Mouse (Mus musculus) myocyte (in vitro differentiated cells): ENCODE results near the gene Sipa1l2. TPM values are rescaled to one million over a fixed set of nuclear protein-coding genes. Genes with fewer than 3 reads are reported as not detected.
A peak's percentile ranks its signal among the peaks of the same experiment; 100 is the strongest.

Experiments used
- H3K27me3 ChIP-seq: one replicate; pipeline ENCODE4 v1.6.1; 2011; ENCODE audit not compliant: control insufficient read depth, insufficient read depth, insufficient read length
- H3K36me3 ChIP-seq: one replicate; pipeline ENCODE4 v1.6.1; 2011; ENCODE audit not compliant: control insufficient read depth, insufficient read depth
- H3K4me2 ChIP-seq: one replicate; pipeline ENCODE4 v1.6.1; 2011; ENCODE audit warnings: low read depth, control low read depth
- H3K4me3 ChIP-seq: one replicate; pipeline ENCODE4 v1.5.1; 2011; ENCODE audit warnings: mild to moderate bottlenecking, control low read depth, moderate library complexity
- H3K79me2 ChIP-seq: one replicate; pipeline ENCODE4 v1.6.1; 2011; ENCODE audit not compliant: control insufficient read depth, insufficient read depth
- H3ac ChIP-seq: one replicate; pipeline ENCODE4 v1.6.1; 2011; ENCODE audit not compliant: control insufficient read depth, insufficient read length
- CEBPB ChIP-seq: IDR thresholded peaks from 2 replicates; pipeline ENCODE4 v1.6.1; 2011; ENCODE audit warnings: mild to moderate bottlenecking, moderate library complexity; ENCODE audit not compliant: poor library complexity, insufficient read depth, severe bottlenecking
- E2F4 ChIP-seq: IDR thresholded peaks from one replicate; pipeline ENCODE4 v1.6.1; 2011; ENCODE audit warnings: mild to moderate bottlenecking, control low read depth, moderate library complexity; ENCODE audit not compliant: insufficient read depth
- MAX ChIP-seq: IDR thresholded peaks from one replicate; pipeline ENCODE4 v1.6.1; 2011; ENCODE audit warnings: low read depth, mild to moderate bottlenecking, control low read depth
- MYOD1 ChIP-seq, 3 experiments: IDR thresholded peaks; one replicate each; pipeline ENCODE4 v1.6.1; 2011; ENCODE audit warnings: control low read depth in 2 of 3, low read depth in 2 of 3, mild to moderate bottlenecking in 2 of 3, moderate library complexity in 1 of 3; ENCODE audit not compliant: insufficient read length in 2 of 3, control insufficient read depth in 1 of 3
- MYOG ChIP-seq, 3 experiments: IDR thresholded peaks; one replicate each; pipeline ENCODE4 v1.6.1; 2011; ENCODE audit warnings: control low read depth in 2 of 3, low read depth in 2 of 3, mild to moderate bottlenecking in 2 of 3; ENCODE audit not compliant: insufficient read length in 2 of 3, control insufficient read depth in 1 of 3, insufficient read depth in 1 of 3
- POLR2A ChIP-seq: IDR thresholded peaks from one replicate; pipeline ENCODE4 v1.6.1; 2011; ENCODE audit warnings: low read depth, mild to moderate bottlenecking, control low read depth, moderate library complexity; ENCODE audit not compliant: insufficient read length
- POLR2AphosphoS2 ChIP-seq: IDR thresholded peaks from one replicate; pipeline ENCODE4 v1.6.1; 2011; ENCODE audit warnings: low read depth, control low read depth; ENCODE audit not compliant: insufficient read length
- REST ChIP-seq: IDR thresholded peaks from one replicate; pipeline ENCODE4 v1.6.1; 2011; ENCODE audit warnings: mild to moderate bottlenecking, control low read depth, moderate library complexity; ENCODE audit not compliant: insufficient read depth, insufficient read length
- SRF ChIP-seq: IDR thresholded peaks from one replicate; pipeline ENCODE4 v1.6.1; 2011; ENCODE audit warnings: low read depth; ENCODE audit not compliant: control insufficient read depth, insufficient read length
- TCF12 ChIP-seq: IDR thresholded peaks from one replicate; pipeline ENCODE4 v1.6.1; 2011; ENCODE audit warnings: mild to moderate bottlenecking, control low read depth; ENCODE audit not compliant: poor library complexity, insufficient read depth, severe bottlenecking
- TCF3 ChIP-seq: IDR thresholded peaks from one replicate; pipeline ENCODE4 v1.6.1; 2011; ENCODE audit warnings: low read depth, control low read depth; ENCODE audit not compliant: insufficient read length
- USF1 ChIP-seq: IDR thresholded peaks from one replicate; pipeline ENCODE4 v1.6.1; 2011; ENCODE audit warnings: low read depth, mild to moderate bottlenecking, control low read depth, moderate library complexity
- polyA plus RNA-seq: library from polyadenylated mRNA; unstranded; fragments of >200 nt; fragmentation: generic; extraction: Trizol; gene quantifications from one replicate; pipeline ENCODE4 v1.2.1, GENCODE M21; 2012; ENCODE audit warnings: missing spikeins

The Sipa1l2 gene
- polyA plus RNA-seq, 1 experiment: 16.2 TPM

- no peak for TF ChIP-seq TCF3
- peak in 1 of 3 experiments; percentile 71 for TF ChIP-seq MYOG (IDR thresholded peaks at IDR 0.05; ENCODE audit: control insufficient read depth in 1 of 3, insufficient read depth in 1 of 3, insufficient read length in 2 of 3, low read depth in 2 of 3)
- peak in 2 of 3 experiments; percentile 31 to 65 for TF ChIP-seq MYOD1 (IDR thresholded peaks at IDR 0.05; ENCODE audit: control insufficient read depth in 1 of 3, insufficient read length in 2 of 3, low read depth in 2 of 3)
- H3ac ChIP-seq: no peak overlapping the region
These were observed 35.4 kb upstream of the Sipa1l2 start for GRCm38 (mm10) chr8:125604817-125605512.

GRCm38 (mm10) chr8:125604213-125604816 lies 34.7 kb upstream of the Sipa1l2 start:
- Histone ChIP-seq H3K4me2 (peak overlapping the region; percentile 22), H3K27me3 (no peaks in the 10 kb centered on the region), H3ac (no peak overlapping the region), H3K4me3 (no peak overlapping the region), H3K36me3 (no peaks in the 10 kb centered on the region), H3K79me2 (no peaks in the 10 kb centered on the region)
- TF ChIP-seq E2F4: no peak
- TF ChIP-seq USF1: no peak
- no peak for TF ChIP-seq MYOD1 (IDR thresholded peaks at IDR 0.05; ENCODE audit: control insufficient read depth in 1 of 3, insufficient read length in 2 of 3, low read depth in 2 of 3)
- TF ChIP-seq SRF: no peak
- TF ChIP-seq POLR2AphosphoS2: no peak
- TF ChIP-seq TCF12: no peak
- no peak for TF ChIP-seq MYOG (IDR thresholded peaks at IDR 0.05; ENCODE audit: control insufficient read depth in 1 of 3, insufficient read depth in 1 of 3, insufficient read length in 2 of 3, low read depth in 2 of 3)
- no peak for TF ChIP-seq POLR2A
- TF ChIP-seq REST: no peak
- no peak for TF ChIP-seq TCF3
- TF ChIP-seq CEBPB: no peak
- no peak for TF ChIP-seq MAX

More at GRCm38 (mm10) chr8:125604817-125605512, 35.4 kb upstream of the Sipa1l2 start:
- no peaks in the 10 kb centered on the region for H3K79me2 ChIP-seq
- no peaks in the 10 kb centered on the region for H3K36me3 ChIP-seq
- peak overlapping the region; percentile 22 for H3K4me2 ChIP-seq
- H3K27me3 ChIP-seq: no peaks in the 10 kb centered on the region
- H3K4me3 ChIP-seq: no peak overlapping the region

GRCm38 (mm10) chr8:125603312-125603840 lies 33.8 kb upstream of the Sipa1l2 start:
- Histone ChIP-seq H3K27me3 (no peaks in the 10 kb centered on the region), H3ac (no peak overlapping the region), H3K4me2 (no peak overlapping the region), H3K79me2 (no peaks in the 10 kb centered on the region), H3K4me3 (no peak overlapping the region), H3K36me3 (no peaks in the 10 kb centered on the region)
- TF ChIP-seq TCF3 (no peak), TCF12 (no peak), REST (no peak), POLR2A (no peak), E2F4 (no peak), MYOD1 (IDR thresholded peaks at IDR 0.05; ENCODE audit: control insufficient read depth in 1 of 3, insufficient read length in 2 of 3, low read depth in 2 of 3) (no peak), CEBPB (no peak), MYOG (IDR thresholded peaks at IDR 0.05; ENCODE audit: control insufficient read depth in 1 of 3, insufficient read depth in 1 of 3, insufficient read length in 2 of 3, low read depth in 2 of 3) (no peak), MAX (no peak), SRF (no peak)

GRCm38 (mm10) chr8:125600033-125600686 lies 30.6 kb upstream of the Sipa1l2 start:
- no peak for TF ChIP-seq POLR2A
- TF ChIP-seq TCF3: no peak
- no peak for TF ChIP-seq REST
- TF ChIP-seq USF1: no peak
- no peak for TF ChIP-seq CEBPB
- TF ChIP-seq TCF12: no peak
- no peak for TF ChIP-seq E2F4
- Histone ChIP-seq H3K36me3 (no peaks in the 10 kb centered on the region), H3K27me3 (no peaks in the 10 kb centered on the region), H3K79me2 (no peaks in the 10 kb centered on the region), H3ac (no peak overlapping the region), H3K4me2 (no peak overlapping the region), H3K4me3 (no peak overlapping the region)
